Mouse (Mus musculus) brain, embryonic 14.5 days (tissue): ENCODE measurements around the gene Hyal2. TPM values are rescaled to one million over a fixed set of nuclear protein-coding genes. Genes with fewer than 3 reads are reported as not detected.
A peak's percentile ranks its signal among the peaks of the same experiment; 100 is the strongest.

ENCODE experiments used
- DNase-seq: peaks from one replicate; pipeline ENCODE4 v3.0.0-alpha.2; 2011; ENCODE audit warnings: low read depth
- CTCF ChIP-seq: fragments of 200-500 bp; IDR thresholded peaks from 2 replicates; pipeline ENCODE4 v1.5.1; 2012; ENCODE audit warnings: inconsistent platforms, mild to moderate bottlenecking, moderate library complexity, borderline replicate concordance; ENCODE audit not compliant: insufficient read depth, insufficient read length; ENCODE audit errors: extremely low read depth
- POLR2A ChIP-seq: fragments of 200-500 bp; IDR thresholded peaks from 2 replicates; pipeline ENCODE4 v1.6.1; 2012; ENCODE audit warnings: mild to moderate bottlenecking, inconsistent platforms, borderline replicate concordance; ENCODE audit not compliant: poor library complexity, insufficient read depth, insufficient read length, severe bottlenecking; ENCODE audit errors: extremely low read depth
- polyA plus RNA-seq: library from polyadenylated mRNA; depleted of rRNA; stranded (reverse); fragments of >200 nt; gene quantifications from 2 replicates; pipeline ENCODE4 v1.2.3, GENCODE M21; 2012; rRNA removed

Hyal2 gene
- 50.6 and 55.4 TPM in 2 replicates for polyA plus RNA-seq

DNA sequence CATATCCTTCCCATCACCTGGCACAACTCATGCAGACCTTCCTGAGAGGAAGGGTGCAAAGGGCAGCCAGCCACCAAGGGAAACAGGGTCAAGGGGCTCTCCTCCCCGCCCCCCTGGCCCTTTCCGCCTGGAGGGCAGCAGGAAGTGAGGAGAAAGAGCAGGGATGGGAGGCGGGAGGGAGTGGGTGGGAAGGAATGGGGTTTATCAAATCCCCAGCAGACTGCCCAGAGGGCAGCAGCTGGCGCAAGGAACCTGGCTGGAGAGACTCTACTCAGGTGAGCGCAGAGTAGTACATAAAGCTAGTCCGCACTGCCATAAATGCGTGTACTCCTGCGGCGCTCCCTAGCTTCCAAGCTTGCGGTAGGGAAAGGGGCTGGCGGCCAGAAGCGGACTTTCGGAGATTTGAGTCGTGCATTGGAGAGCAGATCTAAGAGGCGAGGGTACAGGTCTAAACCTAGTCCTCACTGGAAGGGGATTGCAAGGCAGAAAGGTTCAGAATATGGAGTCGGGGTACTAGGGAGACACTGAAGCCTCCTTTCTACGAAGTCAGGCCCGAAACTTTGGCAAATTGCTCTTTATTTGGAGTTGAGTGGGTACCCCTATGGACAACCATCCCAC lies at the start of gene Hyal2:
Gene Hyal2, plus strand, starts transcription at position 244 of the 618 bp plus-strand sequence.
- no peak for DNase-seq

GRCm38 (mm10) chr9:107520331-107520730 lies 47.4 kb upstream of the Hyal2 start:
- TF ChIP-seq CTCF (no peak), POLR2A (no peak)
- DNase-seq: peak; percentile 58

More for the DNA sequence above, at the start of gene Hyal2:
- no peak for TF ChIP-seq POLR2A
- no peak for TF ChIP-seq CTCF

DNA sequence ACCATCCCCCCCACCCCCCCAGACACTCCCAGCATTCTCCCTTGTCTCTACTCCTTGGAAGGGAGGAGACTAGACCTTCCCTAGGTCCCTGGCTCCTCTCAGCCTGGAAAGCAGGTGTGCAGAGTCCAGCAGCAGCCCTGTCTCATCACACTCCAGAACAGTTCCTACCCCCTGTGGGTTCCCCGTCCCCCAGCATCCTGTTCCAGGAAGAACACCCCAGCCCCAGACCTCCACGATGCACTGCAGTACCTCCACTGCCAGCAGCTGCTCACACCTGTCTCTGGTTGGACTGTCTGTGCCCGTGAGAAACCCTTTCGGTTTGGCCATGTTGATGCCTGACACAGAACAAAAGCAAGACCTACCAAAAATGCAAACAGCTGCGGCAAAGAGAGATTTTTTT lies 46.6 kb upstream of the Hyal2 start:
- TF ChIP-seq POLR2A (no peak), CTCF (no peak)
- DNase-seq: no peak

DNA sequence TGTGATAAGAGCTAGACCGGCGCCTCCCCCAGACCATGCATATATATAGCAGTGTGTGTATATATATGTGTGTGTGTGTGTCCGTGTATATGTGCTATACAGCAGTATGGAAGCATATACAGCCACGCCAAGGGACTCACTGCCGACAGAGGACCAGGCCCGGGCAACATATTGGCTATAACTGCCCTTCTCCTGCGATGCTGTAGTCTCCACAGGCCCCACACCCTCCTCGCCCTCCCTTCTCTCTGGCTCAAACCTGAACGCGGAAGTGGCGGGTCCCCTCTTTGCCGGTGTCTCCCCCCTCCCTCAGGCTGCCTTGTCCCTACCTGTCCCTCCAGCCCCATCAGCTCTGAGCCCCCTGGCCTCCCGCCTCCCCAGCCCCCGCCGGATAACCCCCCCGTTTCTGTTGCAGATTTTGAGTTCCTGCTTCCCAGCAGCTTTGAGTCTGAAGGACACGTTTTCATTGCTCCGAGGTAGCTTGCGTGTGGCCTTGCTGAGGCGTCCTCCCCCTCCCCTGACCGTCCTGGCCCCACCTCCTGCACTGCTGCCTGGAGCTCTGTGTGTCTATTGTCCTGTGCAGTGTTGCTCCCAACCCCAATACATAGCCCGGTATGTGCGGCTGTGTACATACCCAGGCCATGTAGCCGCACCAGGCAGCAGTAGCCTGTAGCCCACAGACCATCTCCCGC lies 45.9 kb upstream of the Hyal2 start:
- peak; percentile 62 for DNase-seq

GRCm38 (mm10) chr9:107522400-107522711 lies 45.4 kb upstream of the Hyal2 start:
- TF ChIP-seq CTCF (no peak), POLR2A (no peak)
- DNase-seq: no peak

More for the DNA sequence above, 45.9 kb upstream of the Hyal2 start:
- no peak for TF ChIP-seq POLR2A
- TF ChIP-seq CTCF: no peak

- peak; percentile 74 for DNase-seq
- TF ChIP-seq POLR2A (no peak), CTCF (peak; percentile 12; the same call in 1 of the 2 replicates)
Measured at GRCm38 (mm10) chr9:107526198-107527026, 41.3 kb upstream of the Hyal2 start.

GRCm38 (mm10) chr9:107533791-107534407 lies 33.8 kb upstream of the Hyal2 start, which contains the start of gene Tmem115:
Gene Tmem115 (plus strand): TSS chr9:107533945.
- TF ChIP-seq POLR2A (peak; percentile 72), CTCF (peak; percentile 32; the same call in 1 of the 2 replicates)
- DNase-seq: peak; percentile 99

- TF ChIP-seq CTCF: no peak
- no peak for TF ChIP-seq POLR2A
- no peak for DNase-seq
Measured at GRCm38 (mm10) chr9:107534408-107535202, 33.1 kb upstream of the Hyal2 start.

- TF ChIP-seq CTCF (no peak), POLR2A (no peak)
- DNase-seq: no peak
Measured at GRCm38 (mm10) chr9:107538231-107538630, 29.5 kb upstream of the Hyal2 start.

DNA sequence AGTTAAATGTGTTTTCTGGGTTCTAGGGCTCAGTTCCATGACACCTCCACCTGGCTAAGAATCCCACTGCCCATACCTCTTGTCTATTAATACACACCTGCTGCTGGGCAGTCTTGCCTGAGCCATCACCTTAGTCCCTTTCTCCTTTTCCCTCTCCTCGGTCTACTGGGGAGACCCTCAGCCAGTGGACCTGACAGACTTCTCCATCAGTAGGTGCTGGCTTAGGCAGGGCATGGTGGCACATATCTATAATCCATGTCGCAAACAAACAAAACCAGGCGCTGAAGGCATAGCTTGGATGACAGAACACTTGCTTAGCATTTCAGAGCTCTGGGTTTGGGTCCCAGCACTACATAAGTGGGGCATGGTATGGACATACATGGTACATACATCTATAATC lies 29.0 kb upstream of the Hyal2 start:
- no peak for DNase-seq
- no peak for TF ChIP-seq CTCF
- no peak for TF ChIP-seq POLR2A
